Comparison of ENCODE assay signal across 7 mouse cellular contexts in genomic region chr13:51279642-51280387, GRCm38 (mm10).
DNase-seq lines count a peak whose midpoint lies in the region; ATAC-seq lines count a peak whose summit lies in the region.

No protein-coding gene starts in this region.

- H3K9me3 ChIP-seq in midbrain, embryonic 10.5 days (replicated peaks) = peaks cover 9% of the 10 kb centered on the region; the same call in 1 of the 2 replicates
- H3K9me3 ChIP-seq in midbrain, embryonic 15.5 days = no peaks in the 10 kb centered on the region
- H3K9me3 ChIP-seq in heart, embryonic 16.5 days (replicated peaks; ENCODE audit: control insufficient read depth, low read length) = peaks cover 4% of the 10 kb centered on the region; the same call in 1 of the 2 replicates

- H3K27me3 ChIP-seq in midbrain, embryonic 10.5 days (ENCODE audit: low read depth, poor library complexity, severe bottlenecking) = no peaks in the 10 kb centered on the region
- H3K27me3 ChIP-seq in midbrain, embryonic 15.5 days (replicated peaks) = no peaks in the 10 kb centered on the region
- H3K27me3 ChIP-seq in heart, embryonic 16.5 days (ENCODE audit: control insufficient read depth, insufficient read depth, low read length) = no peaks in the 10 kb centered on the region

- WGBS in midbrain, embryonic 10.5 days = 61% methylated on average over 8 of the region's 8 CpGs
- 51% methylated on average over 8 of the region's 8 CpGs for WGBS in midbrain, embryonic 15.5 days
- 19% methylated on average over 8 of the region's 8 CpGs for WGBS in heart, embryonic 16.5 days

- no peak overlapping the region for H3K4me3 ChIP-seq in midbrain, embryonic 10.5 days
- no peak overlapping the region for H3K4me3 ChIP-seq in midbrain, embryonic 15.5 days
- H3K4me3 ChIP-seq in heart, embryonic 16.5 days (ENCODE audit: low read length) = no peak overlapping the region

- DNase-seq in midbrain, embryonic 10.5 days (ENCODE audit: low spot score) = peak; percentile 40
- peak; percentile 79 for DNase-seq in kidney, postnatal 14 days
- peak; percentile 71 for DNase-seq in yolk sac, embryonic 10.5 days (ENCODE audit: low spot score)
- DNase-seq in gastrocnemius, postnatal 4 days (ENCODE audit: low spot score in 2 of 2) = no peak
- DNase-seq in cerebellum, adult 8-10 months = no peak

- H3K4me2 ChIP-seq in midbrain, embryonic 15.5 days = no peak overlapping the region
- H3K4me2 ChIP-seq in heart, embryonic 16.5 days (ENCODE audit: low read depth, low read length) = 0 out of 2 replicates have a peak overlapping the region, but pooled peaks have one; percentile 5

- peak overlapping the region; percentile 24; the same call in 1 of the 2 replicates for H3K27ac ChIP-seq in midbrain, embryonic 10.5 days (replicated peaks)
- H3K27ac ChIP-seq in midbrain, embryonic 15.5 days = no peak overlapping the region
- peak overlapping the region; percentile 47 for H3K27ac ChIP-seq in heart, embryonic 16.5 days (ENCODE audit: low read length)

- no peak overlapping the region for H3K9ac ChIP-seq in midbrain, embryonic 15.5 days
- no peak overlapping the region for H3K9ac ChIP-seq in heart, embryonic 16.5 days (ENCODE audit: low read length)

- H3K36me3 ChIP-seq in midbrain, embryonic 10.5 days = no peaks in the 10 kb centered on the region
- H3K36me3 ChIP-seq in midbrain, embryonic 15.5 days (replicated peaks) = no peaks in the 10 kb centered on the region
- H3K36me3 ChIP-seq in heart, embryonic 16.5 days (ENCODE audit: control insufficient read depth, insufficient read depth) = no peaks in the 10 kb centered on the region

- ATAC-seq in midbrain, embryonic 15.5 days (replicated peaks) = no peak
- peak; percentile 87 for ATAC-seq in heart, embryonic 16.5 days (replicated peaks; ENCODE audit: extremely low read depth, insufficient read depth, low FRiP score)

- peaks cover 12% of the 10 kb centered on the region for H3K4me1 ChIP-seq in midbrain, embryonic 10.5 days
- H3K4me1 ChIP-seq in midbrain, embryonic 15.5 days = peaks cover 2% of the 10 kb centered on the region; the same call in 1 of the 2 replicates
- H3K4me1 ChIP-seq in heart, embryonic 16.5 days (ENCODE audit: control insufficient read depth, insufficient read depth, low read length) = peaks cover 14% of the 10 kb centered on the region

Comparison
In these comparisons a context has a peak if more than half of its experiments do, and no peak if none do; other contexts are left out.
1. DNase-seq: peak in midbrain, embryonic 10.5 days (single experiment), kidney, postnatal 14 days (single experiment) and yolk sac, embryonic 10.5 days (single experiment); none in gastrocnemius, postnatal 4 days (0 of 2) and cerebellum, adult 8-10 months (single experiment).